Mouse (Mus musculus): ENCODE measurements at regions not wholly inside any gene's neighbourhood (a gene's known extent, or its start where the extent isn't known, plus 50 kb on each side); places are given as distances from the start of the nearest gene placed in this dataset.
A peak's percentile ranks its signal among the peaks of the same experiment; 100 is the strongest.
"Not testable (repeated sequence)": the region's sequence is repeated elsewhere in the genome, so short reads cannot be mapped to it uniquely, and the experiment has no call there.

GRCm38 (mm10) chr17:17293932-17294534 lies 80.1 kb upstream of the Riok2 start:
- peak; percentile 83 to 86 for DNase-seq (ENCODE audit: low spot score in 2 of 2)

- DNase-seq (ENCODE audit: low spot score in 2 of 2) = not testable (repeated sequence)
Measured at GRCm38 (mm10) chr17:17295037-17295436, 79.1 kb upstream of the Riok2 start.

- DNase-seq (ENCODE audit: low spot score in 2 of 2) = not testable (repeated sequence)
Measured at GRCm38 (mm10) chr17:17303496-17303895, 70.6 kb upstream of the Riok2 start.

Data from frontal cortex, postnatal 10 days (tissue).